Mouse (Mus musculus) hindbrain, embryonic 13.5 days (tissue): ENCODE data around the gene Cpe. TPM values are rescaled to one million over a fixed set of nuclear protein-coding genes. Genes with fewer than 3 reads are reported as not detected.

Experiments
- ATAC-seq: fragments of 200-750 bp; cut with Nextera tagmentation; 2 replicates; pipeline ENCODE4 v1.8.0; 2017; ENCODE audit warnings: moderate TSS enrichment; ENCODE audit not compliant: low FRiP score
- H3K27ac ChIP-seq: fragments of 300-500 bp; sonication (generic); 2 replicates; pipeline ENCODE4 v1.5.1; 2015; ENCODE audit warnings: inconsistent platforms, mild to moderate bottlenecking, moderate library complexity
- H3K27me3 ChIP-seq: fragments of 300-500 bp; sonication (generic); 2 replicates; pipeline ENCODE4 v1.6.1; 2015; ENCODE audit warnings: mild to moderate bottlenecking, inconsistent platforms
- H3K36me3 ChIP-seq: fragments of 300-500 bp; sonication (generic); 2 replicates; pipeline ENCODE4 v1.6.1; 2015; ENCODE audit warnings: mild to moderate bottlenecking, inconsistent platforms
- H3K4me1 ChIP-seq: fragments of 300-500 bp; sonication (generic); replicated peaks from 2 replicates; pipeline ENCODE4 v1.6.1; 2015; ENCODE audit warnings: inconsistent platforms
- H3K4me2 ChIP-seq: fragments of 300-500 bp; sonication (generic); 2 replicates; pipeline ENCODE4 v1.6.1; 2015; ENCODE audit warnings: inconsistent platforms, mild to moderate bottlenecking, moderate library complexity
- H3K4me3 ChIP-seq: fragments of 300-500 bp; sonication (generic); 2 replicates; pipeline ENCODE4 v1.5.1; 2015; ENCODE audit warnings: mild to moderate bottlenecking, inconsistent platforms
- H3K9ac ChIP-seq: fragments of 300-500 bp; sonication (generic); 2 replicates; pipeline ENCODE4 v1.6.1; 2015; ENCODE audit warnings: mild to moderate bottlenecking, inconsistent platforms
- H3K9me3 ChIP-seq: fragments of 300-500 bp; sonication (generic); 2 replicates; pipeline ENCODE4 v1.6.1; 2016; ENCODE audit warnings: inconsistent platforms
- WGBS: fragments of 180-500 bp; shearing (Covaris S2); methylation state at CpG from one replicate; pipeline ENCODE4 v1.1.7; 2015; 5-methylcytosine and 5-hydroxymethylcytosine counted together
- polyA plus RNA-seq: library from polyadenylated mRNA; unstranded; fragments of >200 nt; fragmentation: Nextera tagmentation; extraction: Ambion mirVana; gene quantifications from 2 replicates; pipeline ENCODE4 v1.2.1, GENCODE M21; 2015

Gene Cpe
- polyA plus RNA-seq, 1 experiment from 2014 or later, result 621 TPM

DNA sequence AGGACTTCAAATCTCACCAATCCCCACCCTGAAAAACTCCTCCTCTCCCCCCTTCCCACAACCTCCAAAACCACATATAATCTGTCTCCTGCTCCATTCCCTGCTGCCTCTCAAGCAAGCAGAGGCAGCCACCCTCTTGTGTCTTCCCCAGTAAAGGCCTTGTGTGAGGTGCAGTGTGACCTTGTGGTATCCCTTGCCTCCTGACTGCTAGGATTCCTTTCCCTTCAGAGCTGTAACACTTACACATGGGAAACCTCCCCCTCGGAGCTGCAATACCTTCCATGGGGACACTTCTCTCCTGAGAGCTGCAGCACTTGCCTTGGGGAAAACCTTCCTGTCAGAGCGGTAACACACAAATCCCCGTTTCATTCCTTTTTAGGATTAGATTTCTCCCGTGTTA is 96.5 kb downstream of the Cpe start:
- H3K27me3 ChIP-seq, result no peaks in the 10 kb centered on the region
- WGBS, result 84% methylated on average over 4 of the region's 4 CpGs
- H3K36me3 ChIP-seq, result peaks cover 51% of the 10 kb centered on the region
- no peak overlapping the region for H3K4me3 ChIP-seq
- ATAC-seq, result no peak
- H3K4me2 ChIP-seq, result no peak overlapping the region
- no peaks in the 10 kb centered on the region for H3K4me1 ChIP-seq
- no peak overlapping the region for H3K9ac ChIP-seq
- H3K9me3 ChIP-seq, result no peaks in the 10 kb centered on the region
- H3K27ac ChIP-seq, result no peak overlapping the region

GRCm38 (mm10) chr8:64590456-64590855 is 102.4 kb downstream of the Cpe start:
- Histone ChIP-seq H3K4me2 (no peak overlapping the region), H3K36me3 (peaks cover 45% of the 10 kb centered on the region), H3K27ac (no peak overlapping the region), H3K4me1 (no peaks in the 10 kb centered on the region), H3K27me3 (no peaks in the 10 kb centered on the region), H3K9me3 (no peaks in the 10 kb centered on the region), H3K9ac (no peak overlapping the region), H3K4me3 (no peak overlapping the region)
- 69% methylated on average over 1 of the region's 1 CpGs for WGBS
- ATAC-seq, result no peak

DNA sequence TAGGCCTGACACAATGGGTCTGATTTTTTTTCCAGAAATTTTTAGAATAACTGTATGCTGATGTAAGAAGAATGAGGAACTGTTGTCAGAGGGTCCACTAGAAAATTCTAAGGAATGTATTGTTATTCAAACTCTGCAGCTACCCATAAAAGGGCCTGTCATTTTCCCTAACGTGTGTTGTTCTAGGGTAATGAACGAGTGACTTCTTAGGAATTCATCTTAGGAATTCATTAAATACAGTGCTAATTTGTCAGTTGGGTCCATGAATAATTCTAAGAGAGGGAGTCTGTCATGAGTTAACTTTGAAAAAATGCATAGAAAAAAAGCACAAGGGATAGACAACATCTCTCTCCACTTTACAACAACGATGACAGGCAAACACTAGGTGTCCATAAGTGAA is 110.0 kb downstream of the Cpe start:
- H3K27me3 ChIP-seq, result no peaks in the 10 kb centered on the region
- H3K4me1 ChIP-seq, result no peaks in the 10 kb centered on the region
- no peaks in the 10 kb centered on the region for H3K36me3 ChIP-seq
- H3K9ac ChIP-seq, result no peak overlapping the region
- ATAC-seq, result no peak
- H3K4me3 ChIP-seq, result no peak overlapping the region
- H3K9me3 ChIP-seq, result no peaks in the 10 kb centered on the region
- no peak overlapping the region for H3K4me2 ChIP-seq
- no peak overlapping the region for H3K27ac ChIP-seq
- 34% methylated on average over 3 of the region's 3 CpGs for WGBS

GRCm38 (mm10) chr8:64578221-64578620 is 114.6 kb downstream of the Cpe start:
- no peaks in the 10 kb centered on the region for H3K27me3 ChIP-seq
- no peaks in the 10 kb centered on the region for H3K4me1 ChIP-seq
- no peaks in the 10 kb centered on the region for H3K36me3 ChIP-seq
- H3K9me3 ChIP-seq, result no peaks in the 10 kb centered on the region
- no peak for ATAC-seq
- no peak overlapping the region for H3K4me3 ChIP-seq
- H3K27ac ChIP-seq, result no peak overlapping the region
- H3K9ac ChIP-seq, result no peak overlapping the region
- 86% methylated on average over 8 of the region's 8 CpGs for WGBS
- no peak overlapping the region for H3K4me2 ChIP-seq

DNA sequence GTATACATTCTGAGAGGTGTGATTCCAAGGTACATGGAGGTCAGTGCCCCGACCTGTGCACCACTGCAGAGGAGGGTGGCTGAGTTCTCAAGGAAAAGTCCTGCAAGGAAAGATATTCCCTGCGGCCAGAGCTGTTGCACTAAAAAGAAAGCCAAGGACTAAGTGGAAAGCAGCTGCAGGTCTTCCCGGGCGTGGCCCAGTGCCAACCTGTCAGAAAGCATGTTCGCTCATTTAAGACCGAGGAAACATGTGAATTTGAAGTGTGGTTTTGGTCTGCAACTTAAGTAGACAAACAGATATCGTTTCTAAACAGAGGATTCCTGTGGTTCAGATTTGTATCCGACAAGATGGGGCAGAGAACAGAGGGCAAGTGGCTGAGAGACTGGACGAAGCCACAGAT is 117.9 kb downstream of the Cpe start:
- ATAC-seq, result no peak

DNA sequence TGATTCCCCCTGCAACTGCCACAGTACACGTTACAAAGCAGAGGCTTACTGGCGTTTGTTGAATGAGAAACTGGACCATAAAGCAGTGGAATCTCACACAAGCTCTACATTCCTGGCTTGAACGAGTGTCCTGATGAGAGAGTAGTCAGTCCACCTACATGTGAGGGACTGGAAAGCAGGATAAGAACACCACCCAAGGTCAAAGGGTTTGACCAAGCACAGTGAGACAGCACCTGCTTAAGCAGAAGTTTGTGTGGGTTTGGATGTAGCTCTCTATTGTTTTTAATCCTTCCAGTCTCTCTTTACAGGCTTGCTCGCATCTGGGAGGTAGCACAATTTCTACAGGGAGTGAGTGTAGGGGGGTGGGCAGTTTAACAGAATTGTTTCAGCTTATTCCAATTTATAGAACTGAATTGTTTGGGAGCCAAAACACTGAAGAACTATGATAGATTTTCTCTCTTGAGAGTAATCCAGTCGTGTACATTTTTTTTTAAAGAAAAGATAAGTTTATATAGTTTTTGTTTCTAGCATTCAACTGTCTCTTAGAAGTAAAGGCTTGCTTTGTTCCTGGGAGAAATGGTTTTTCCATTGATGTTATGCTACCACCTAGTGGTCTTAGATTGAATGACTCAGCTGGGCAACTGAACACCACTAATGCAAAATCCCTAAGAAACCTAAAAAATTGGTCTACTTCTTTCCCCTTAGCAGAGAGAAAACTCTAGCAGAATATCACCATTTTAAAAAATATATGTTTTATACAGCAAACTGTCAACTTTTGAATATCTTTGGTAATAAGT is 144.6 kb downstream of the Cpe start:
- peak; percentile 71 for ATAC-seq
- 32% methylated on average over 5 of the region's 5 CpGs for WGBS

More for the DNA sequence above, 117.9 kb downstream of the Cpe start:
- H3K36me3 ChIP-seq, result no peaks in the 10 kb centered on the region
- H3K4me3 ChIP-seq, result no peak overlapping the region
- H3K27ac ChIP-seq, result no peak overlapping the region
- no peaks in the 10 kb centered on the region for H3K4me1 ChIP-seq
- H3K9ac ChIP-seq, result no peak overlapping the region
- no peak overlapping the region for H3K4me2 ChIP-seq
- WGBS, result 92% methylated on average over 9 of the region's 9 CpGs
- H3K27me3 ChIP-seq, result no peaks in the 10 kb centered on the region
- H3K9me3 ChIP-seq, result no peaks in the 10 kb centered on the region

GRCm38 (mm10) chr8:64543441-64543840 is 149.4 kb downstream of the Cpe start:
- ATAC-seq, result no peak
- 84% methylated on average over 7 of the region's 7 CpGs for WGBS
- H3K27me3 ChIP-seq, result no peaks in the 10 kb centered on the region

More for the DNA sequence above, 144.6 kb downstream of the Cpe start:
- Histone ChIP-seq H3K4me3 (no peak overlapping the region), H3K4me1 (no peaks in the 10 kb centered on the region), H3K4me2 (no peak overlapping the region), H3K27me3 (no peaks in the 10 kb centered on the region), H3K9ac (no peak overlapping the region), H3K36me3 (no peaks in the 10 kb centered on the region), H3K9me3 (no peaks in the 10 kb centered on the region), H3K27ac (no peak overlapping the region)

More at GRCm38 (mm10) chr8:64543441-64543840, 149.4 kb downstream of the Cpe start:
- no peak overlapping the region for H3K27ac ChIP-seq
- H3K9ac ChIP-seq, result no peak overlapping the region
- no peaks in the 10 kb centered on the region for H3K4me1 ChIP-seq
- no peak overlapping the region for H3K4me3 ChIP-seq
- no peaks in the 10 kb centered on the region for H3K36me3 ChIP-seq
- no peaks in the 10 kb centered on the region for H3K9me3 ChIP-seq
- H3K4me2 ChIP-seq, result no peak overlapping the region

Other genes starting within 250 kb of the Cpe start
- 131 and 139 TPM in 2 replicates for gene Msmo1, start 40.7 kb upstream of the Cpe start, polyA plus RNA-seq
- gene Klhl2, start 157.0 kb upstream of the Cpe start, polyA plus RNA-seq, result 18.8 and 23.3 TPM in 2 replicates